Mouse (Mus musculus) bone marrow macrophage, adult 2 months (primary cell): Measurements from ENCODE around the gene Eps8. TPM values are rescaled to one million over a fixed set of nuclear protein-coding genes. Genes with fewer than 3 reads are reported as not detected.
"Not testable (repeated sequence)": the region's sequence is repeated elsewhere in the genome, so short reads cannot be mapped to it uniquely, and the experiment has no call there.

ENCODE experiments used
- H3K27ac ChIP-seq: 2 replicates; pipeline ENCODE4 v1.5.1; 2012; ENCODE audit warnings: low read depth, low read length; ENCODE audit not compliant: insufficient read depth
- H3K4me1 ChIP-seq: 2 replicates; pipeline ENCODE4 v1.6.1; 2012; ENCODE audit warnings: low read length; ENCODE audit not compliant: control insufficient read depth, insufficient read depth
- H3K4me3 ChIP-seq: 2 replicates; pipeline ENCODE4 v1.5.1; 2012; ENCODE audit warnings: mild to moderate bottlenecking, low read length, moderate library complexity; ENCODE audit not compliant: insufficient read depth
- CTCF ChIP-seq: IDR thresholded peaks from 2 replicates; pipeline ENCODE4 v1.5.1; 2012; ENCODE audit warnings: low read depth, mild to moderate bottlenecking, low read length, moderate library complexity
- POLR2A ChIP-seq: IDR thresholded peaks from 2 replicates; pipeline ENCODE4 v1.6.1; 2012; ENCODE audit warnings: mild to moderate bottlenecking, low read depth, low read length, borderline replicate concordance
- polyA plus RNA-seq: library from polyadenylated mRNA; stranded (reverse); fragments of >200 nt; gene quantifications from 2 replicates; pipeline ENCODE4 v1.2.4, GENCODE M21; 2012; ENCODE audit not compliant: missing spikeins, insufficient read depth, insufficient read length

Eps8 gene
- polyA plus RNA-seq, 1 experiment, result 9.0 TPM

GRCm38 (mm10) chr6:137469541-137469940 lies 185.1 kb downstream of the Eps8 start:
- TF ChIP-seq POLR2A (no peak), CTCF (no peak)
- peaks cover 40% of the 10 kb centered on the region for H3K4me1 ChIP-seq
- no peak overlapping the region for H3K27ac ChIP-seq
- H3K4me3 ChIP-seq, result no peak overlapping the region

- Histone ChIP-seq H3K27ac (no peak overlapping the region), H3K4me1 (peaks cover 34% of the 10 kb centered on the region), H3K4me3 (no peak overlapping the region)
- no peak for TF ChIP-seq CTCF
- TF ChIP-seq POLR2A, result no peak
These were observed 187.0 kb downstream of the Eps8 start for GRCm38 (mm10) chr6:137467696-137468095.

- Histone ChIP-seq H3K4me3 (no peak overlapping the region), H3K4me1 (peaks cover 20% of the 10 kb centered on the region), H3K27ac (no peak overlapping the region)
- TF ChIP-seq POLR2A, result no peak
- TF ChIP-seq CTCF, result no peak
These were observed 188.4 kb downstream of the Eps8 start for GRCm38 (mm10) chr6:137466256-137466655.

- Histone ChIP-seq H3K4me3 (no peak overlapping the region), H3K4me1 (peaks cover 12% of the 10 kb centered on the region), H3K27ac (no peak overlapping the region)
- TF ChIP-seq CTCF (no peak), POLR2A (no peak)
These were observed 189.4 kb downstream of the Eps8 start for GRCm38 (mm10) chr6:137465253-137465652.

GRCm38 (mm10) chr6:137463771-137464170 lies 190.9 kb downstream of the Eps8 start:
- Histone ChIP-seq H3K4me3 (no peak overlapping the region), H3K4me1 (peaks cover 12% of the 10 kb centered on the region), H3K27ac (no peak overlapping the region)
- TF ChIP-seq CTCF (no peak), POLR2A (no peak)

GRCm38 (mm10) chr6:137458136-137458535 lies 196.5 kb downstream of the Eps8 start:
- no peak overlapping the region for H3K27ac ChIP-seq
- TF ChIP-seq POLR2A, result no peak
- no peak for TF ChIP-seq CTCF
- peaks cover 4% of the 10 kb centered on the region for H3K4me1 ChIP-seq
- H3K4me3 ChIP-seq, result no peak overlapping the region

- no peak for TF ChIP-seq CTCF
- no peak for TF ChIP-seq POLR2A
- Histone ChIP-seq H3K4me3 (no peak overlapping the region), H3K4me1 (peaks cover 4% of the 10 kb centered on the region), H3K27ac (no peak overlapping the region)
These were observed 197.5 kb downstream of the Eps8 start for GRCm38 (mm10) chr6:137457210-137457609.

GRCm38 (mm10) chr6:137456064-137456463 lies 198.6 kb downstream of the Eps8 start:
- TF ChIP-seq CTCF, result no peak
- TF ChIP-seq POLR2A, result no peak
- Histone ChIP-seq H3K27ac (no peak overlapping the region), H3K4me3 (no peak overlapping the region), H3K4me1 (peaks cover 4% of the 10 kb centered on the region)

GRCm38 (mm10) chr6:137455537-137456041 lies 199.1 kb downstream of the Eps8 start:
- Histone ChIP-seq H3K4me3 (no peak overlapping the region), H3K27ac (no peak overlapping the region), H3K4me1 (peaks cover 4% of the 10 kb centered on the region)
- TF ChIP-seq CTCF (0 out of 2 replicates have a peak, but pooled peaks have one; percentile 42), POLR2A (no peak)

- not testable (repeated sequence) for H3K4me1 ChIP-seq, H3K4me3 ChIP-seq, H3K27ac ChIP-seq
These were observed 208.6 kb downstream of the Eps8 start for GRCm38 (mm10) chr6:137446116-137446515.

GRCm38 (mm10) chr6:137443089-137443488 lies 211.6 kb downstream of the Eps8 start:
- no peak overlapping the region for H3K27ac ChIP-seq
- TF ChIP-seq CTCF (no peak), POLR2A (no peak)
- H3K4me3 ChIP-seq, result no peak overlapping the region
- H3K4me1 ChIP-seq, result no peaks in the 10 kb centered on the region
